ENCODE assay signal across 10 mouse cellular contexts in genomic region chr3:100394911-100395604, GRCm38 (mm10).
DNase-seq lines count a peak whose midpoint lies in the region; ATAC-seq and TF ChIP-seq lines count a peak whose summit lies in the region.
"Had no signal": no experiment of that assay in that cellular context is flagged by ENCODE, and none has a peak within 500 bp of the region (broad histone marks: within the 10 kb centered on the region; RNA-seq: fewer than 3 reads in every experiment).

No protein-coding gene starts in this region.

- no peak overlapping the region for H3K4me3 ChIP-seq in ES-Bruce4 (ENCODE audit: low read depth, low read length)
- no peak overlapping the region for H3K4me3 ChIP-seq in hindbrain, embryonic 13.5 days
- H3K4me3 ChIP-seq: heart, adult 2 months; midbrain, embryonic 12.5 days had no signal

- WGBS in hindbrain, embryonic 13.5 days: 72% methylated on average over 9 of the region's 9 CpGs

- peaks cover 3% of the 10 kb centered on the region for H3K4me1 ChIP-seq in ES-Bruce4 (ENCODE audit: control insufficient read depth, insufficient read depth, low read length)
- no peaks in the 10 kb centered on the region for H3K4me1 ChIP-seq in hindbrain, embryonic 13.5 days (replicated peaks)
- H3K4me1 ChIP-seq: midbrain, embryonic 12.5 days had no signal

- H3K9ac ChIP-seq in ES-Bruce4 (ENCODE audit: low read depth, poor library complexity, severe bottlenecking): no peak overlapping the region
- H3K9ac ChIP-seq in hindbrain, embryonic 13.5 days: no peak overlapping the region
- H3K9ac ChIP-seq: midbrain, embryonic 12.5 days had no signal

- H3K27me3 ChIP-seq in ES-Bruce4 (ENCODE audit: control insufficient read depth, insufficient read depth, low read length, poor library complexity, severe bottlenecking): no peaks in the 10 kb centered on the region
- no peaks in the 10 kb centered on the region for H3K27me3 ChIP-seq in hindbrain, embryonic 13.5 days
- H3K27me3 ChIP-seq: midbrain, embryonic 12.5 days had no signal

- H3K4me2 ChIP-seq in hindbrain, embryonic 13.5 days: no peak overlapping the region
- H3K4me2 ChIP-seq: midbrain, embryonic 12.5 days had no signal

- TF ChIP-seq EP300 in ES-Bruce4 (IDR thresholded peaks at IDR 0.05; ENCODE audit: insufficient read depth, low read depth, low read length): 0 out of 2 replicates have a peak, but pooled peaks have one; percentile 54

- TF ChIP-seq POLR2A in ES-Bruce4 (IDR thresholded peaks at IDR 0.05; ENCODE audit: insufficient read depth, low read length): no peak

- no peaks in the 10 kb centered on the region for H3K9me3 ChIP-seq in ES-Bruce4 (replicated peaks; ENCODE audit: control insufficient read depth, insufficient read depth, low read length, poor library complexity, severe bottlenecking)
- no peaks in the 10 kb centered on the region for H3K9me3 ChIP-seq in hindbrain, embryonic 13.5 days
- H3K9me3 ChIP-seq: midbrain, embryonic 12.5 days had no signal

- no peak for ATAC-seq in hindbrain, embryonic 13.5 days (ENCODE audit: low FRiP score)

- TF ChIP-seq CTCF in ES-Bruce4 (IDR thresholded peaks at IDR 0.05; ENCODE audit: low read depth, low read length): no peak

- peak; percentile 23 for DNase-seq in NIH3T3 (ENCODE audit: low read depth)
- peak; percentile 36 for DNase-seq in gastrocnemius, adult 18-20 months (ENCODE audit: low spot score)
- peak; percentile 33 for DNase-seq in kidney, postnatal 14 days
- DNase-seq in layer of hippocampus, postnatal 36 days: no peak
- no peak for DNase-seq in cerebellum, adult 8-10 months
- DNase-seq: layer of hippocampus, adult 9-11 months had no signal

- no peak overlapping the region for H3K27ac ChIP-seq in ES-Bruce4 (ENCODE audit: insufficient read depth, low read length)
- H3K27ac ChIP-seq in hindbrain, embryonic 13.5 days: no peak overlapping the region
- H3K27ac ChIP-seq: heart, adult 2 months; midbrain, embryonic 12.5 days had no signal

- no peaks in the 10 kb centered on the region for H3K36me3 ChIP-seq in ES-Bruce4 (ENCODE audit: control insufficient read depth, insufficient read depth, low read length, poor library complexity, severe bottlenecking)
- no peaks in the 10 kb centered on the region for H3K36me3 ChIP-seq in hindbrain, embryonic 13.5 days
- H3K36me3 ChIP-seq: midbrain, embryonic 12.5 days had no signal

Comparison
In these comparisons a context has a peak if more than half of its experiments do, and no peak if none do; other contexts are left out.
1. DNase-seq: peak in NIH3T3 (single experiment), gastrocnemius, adult 18-20 months (single experiment) and kidney, postnatal 14 days (single experiment); none in layer of hippocampus, postnatal 36 days (0 of 2) and cerebellum, adult 8-10 months (single experiment).